Mouse (Mus musculus) heart, postnatal 36 days (tissue): ENCODE results near the gene Gm9918. TPM values are rescaled to one million over a fixed set of nuclear protein-coding genes. Genes with fewer than 3 reads are reported as not detected.
A peak's percentile ranks its signal among the peaks of the same experiment; 100 is the strongest.

ENCODE experiments used
- DNase-seq, 2 experiments: peaks; one replicate each; pipeline ENCODE4 v3.0.0; 2021 to 2022
- intact Hi-C: fragments of 180-260 bp; cut with DNase I; formaldehyde crosslinking; loops from one replicate; pipeline ENCODE4 v1.15.1; 2025
- total RNA-seq, 2 experiments: library from RNA; stranded (reverse); gene quantifications; 2 replicates each; pipeline ENCODE4 v1.2.3; 2021

The Gm9918 gene
- total RNA-seq, 2 experiments from 2014 or later = not detected

GRCm38 (mm10) chr15:102263037-102263436 lies 7.3 kb upstream of the Gm9918 start:
- intact Hi-C loops = no loop called here
- no peak for DNase-seq

GRCm38 (mm10) chr15:102265548-102265947 lies 4.8 kb upstream of the Gm9918 start:
- no peak for DNase-seq
- intact Hi-C loops = no loop called here

GRCm38 (mm10) chr15:102271441-102271840 lies 1.1 kb downstream of the Gm9918 start:
- intact Hi-C loops = no loop called here
- no peak for DNase-seq

GRCm38 (mm10) chr15:102273982-102274716 lies 3.8 kb downstream of the Gm9918 start:
- DNase-seq = no peak
- intact Hi-C loops = no loop called here

- no peak for DNase-seq
- intact Hi-C loops = loop anchor here (1.0 to 2.0 kb wide), 4 partner anchors 30 to 100 kb away; partner anchors contain the start of gene Zfp740
Measured at GRCm38 (mm10) chr15:102278726-102279091, 8.3 kb downstream of the Gm9918 start.

GRCm38 (mm10) chr15:102279092-102279782 lies 8.9 kb downstream of the Gm9918 start, which contains the start of gene Mfsd5:
Gene Mfsd5, plus strand, starts transcription at chr15:102279454.
- DNase-seq = peak; percentile 87 to 92
- intact Hi-C loops = loop anchor here (1.0 to 2.0 kb wide), 4 partner anchors 30 to 100 kb away; partner anchors contain the start of gene Zfp740

GRCm38 (mm10) chr15:102279783-102280520 lies 9.6 kb downstream of the Gm9918 start:
- intact Hi-C loops = loop anchor here (1.0 to 2.0 kb wide), 4 partner anchors 31 to 101 kb away; partner anchors contain the start of gene Zfp740
- DNase-seq = no peak

GRCm38 (mm10) chr15:102280623-102281022 lies 10.3 kb downstream of the Gm9918 start:
- intact Hi-C loops = no loop called here
- no peak for DNase-seq

- intact Hi-C loops = no loop called here
Measured at GRCm38 (mm10) chr15:102282463-102283292, 12.3 kb downstream of the Gm9918 start.

GRCm38 (mm10) chr15:102283648-102284047 lies 13.3 kb downstream of the Gm9918 start:
- no peak for DNase-seq
- intact Hi-C loops = no loop called here

More at GRCm38 (mm10) chr15:102282463-102283292, 12.3 kb downstream of the Gm9918 start:
- DNase-seq = no peak

GRCm38 (mm10) chr15:102287395-102287794 lies 17.0 kb downstream of the Gm9918 start:
- intact Hi-C loops = loop anchor here (5.0 kb wide), 1 partner anchor 90 kb away; no protein-coding TSS in a partner anchor
- peak; percentile 37 to 46 for DNase-seq

GRCm38 (mm10) chr15:102295633-102296367 lies 25.4 kb downstream of the Gm9918 start, which contains the start of gene Espl1:
Gene Espl1, plus strand, starts transcription at chr15:102296266.
- DNase-seq = peak; percentile 92 to 93
- intact Hi-C loops = no loop called here

GRCm38 (mm10) chr15:102296368-102297006 lies 26.1 kb downstream of the Gm9918 start:
- DNase-seq = no peak
- intact Hi-C loops = no loop called here

- intact Hi-C loops = no loop called here
- DNase-seq = no peak
Measured at GRCm38 (mm10) chr15:102302542-102302941, 32.2 kb downstream of the Gm9918 start.

- intact Hi-C loops = no loop called here
- DNase-seq = no peak
Measured at GRCm38 (mm10) chr15:102308717-102309116, 38.4 kb downstream of the Gm9918 start.

GRCm38 (mm10) chr15:102310074-102310845 lies 39.9 kb downstream of the Gm9918 start:
- peak; percentile 67 for DNase-seq
- intact Hi-C loops = no loop called here

- DNase-seq = no peak
- intact Hi-C loops = no loop called here
Measured at GRCm38 (mm10) chr15:102311489-102311888, 41.1 kb downstream of the Gm9918 start.

- intact Hi-C loops = no loop called here
- DNase-seq = peak; percentile 50 to 53
Measured at GRCm38 (mm10) chr15:102315292-102315691, 44.9 kb downstream of the Gm9918 start.
